Mouse (Mus musculus) thymus, postnatal 4 days (tissue): ENCODE data around the gene Slc25a5.
"Not testable (repeated sequence)": the region's sequence is repeated elsewhere in the genome, so short reads cannot be mapped to it uniquely, and the experiment has no call there.

Experiments used
- DNase-seq: peaks from one replicate; pipeline ENCODE4 v3.0.0; 2021

Slc25a5 gene

GRCm38 (mm10) chrX:36795424-36796162 is at the start of gene Slc25a5:
Gene Slc25a5 (plus strand): TSS chrX:36795651.
- peak; percentile 87 for DNase-seq

GRCm38 (mm10) chrX:36746789-36747188 is 48.7 kb upstream of the Slc25a5 start:
- no peak for DNase-seq

DNA sequence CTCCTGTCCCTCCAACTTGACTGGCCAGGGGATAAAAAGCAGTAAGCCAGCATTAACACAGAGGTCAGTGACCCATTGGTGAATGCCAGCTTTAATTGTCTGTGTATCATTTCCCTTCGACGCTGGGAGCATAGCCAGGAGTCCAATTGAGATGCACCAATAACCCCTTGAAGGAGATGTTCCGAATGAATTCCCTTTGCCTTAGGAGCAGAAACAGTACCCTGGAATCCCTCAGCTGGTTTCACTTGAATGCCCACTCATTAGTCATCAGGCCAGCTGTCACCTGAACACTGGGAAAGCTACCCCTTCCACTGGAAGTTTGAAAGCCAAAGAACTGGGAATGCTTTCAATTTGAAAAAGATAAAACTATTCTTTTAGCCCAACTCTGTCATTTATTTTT is 46.9 kb upstream of the Slc25a5 start:
- no peak for DNase-seq

DNA sequence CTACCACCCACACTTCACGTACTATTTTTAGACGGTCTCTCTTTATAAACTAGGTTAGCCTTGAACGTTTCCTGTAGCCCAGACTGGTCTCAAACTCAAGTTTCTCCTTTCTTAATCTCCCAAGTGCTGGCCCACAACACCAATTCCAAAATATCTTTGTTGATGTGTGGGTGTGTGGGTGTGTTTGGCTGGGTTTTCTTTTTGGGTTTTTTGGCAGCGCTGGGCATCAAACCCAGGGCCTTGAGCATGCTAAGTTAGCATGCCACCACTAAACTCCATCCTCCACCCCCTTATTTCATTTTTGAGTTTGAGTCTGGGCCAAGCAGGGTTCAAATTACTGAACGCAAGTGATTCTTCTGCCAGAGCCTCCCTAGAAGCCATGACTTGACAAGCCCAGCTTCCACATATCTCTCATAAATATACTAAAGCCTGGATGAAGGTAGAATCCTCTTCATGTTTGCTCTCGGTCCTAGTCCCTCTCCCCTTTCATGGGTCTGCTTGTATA is 46.1 kb upstream of the Slc25a5 start:
- no peak for DNase-seq

DNA sequence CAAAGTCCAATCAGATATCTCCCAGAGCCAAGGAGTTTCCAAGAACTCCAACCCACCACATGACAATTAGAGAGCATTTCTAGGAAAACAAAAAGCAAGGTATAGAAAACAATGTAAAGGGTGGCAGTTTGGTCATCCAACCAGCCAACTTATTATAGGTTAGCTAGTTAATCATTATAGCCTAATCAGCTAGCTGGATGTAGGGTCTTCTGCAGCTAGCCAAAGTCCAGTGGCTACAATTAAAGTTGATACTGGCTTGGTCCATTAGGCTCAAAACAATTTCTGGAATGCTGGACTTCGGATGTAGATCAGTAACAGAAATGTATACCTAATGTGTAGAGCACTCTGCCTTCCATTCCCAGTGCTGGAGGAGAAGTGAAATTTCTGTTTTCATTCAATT is 44.9 kb upstream of the Slc25a5 start:
- DNase-seq = no peak

DNA sequence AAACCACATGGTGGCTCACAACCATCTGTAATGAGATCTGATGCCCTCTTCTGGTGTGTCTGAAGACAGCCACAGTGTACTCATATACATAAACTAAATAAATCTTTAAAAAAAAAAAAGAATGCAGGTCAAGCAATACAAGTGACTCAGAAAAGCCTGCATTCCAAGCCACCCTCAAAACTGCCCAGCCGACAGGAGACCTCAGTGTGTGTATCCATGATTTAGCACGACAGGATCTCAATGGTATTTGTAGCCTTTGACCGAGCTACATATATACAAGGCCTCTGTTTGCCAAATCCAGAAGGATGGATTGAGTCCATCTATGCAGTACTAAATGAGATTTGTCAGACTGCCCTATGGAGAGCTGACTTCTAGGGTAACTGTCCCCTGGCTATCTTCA is 42.9 kb upstream of the Slc25a5 start:
- no peak for DNase-seq

DNA sequence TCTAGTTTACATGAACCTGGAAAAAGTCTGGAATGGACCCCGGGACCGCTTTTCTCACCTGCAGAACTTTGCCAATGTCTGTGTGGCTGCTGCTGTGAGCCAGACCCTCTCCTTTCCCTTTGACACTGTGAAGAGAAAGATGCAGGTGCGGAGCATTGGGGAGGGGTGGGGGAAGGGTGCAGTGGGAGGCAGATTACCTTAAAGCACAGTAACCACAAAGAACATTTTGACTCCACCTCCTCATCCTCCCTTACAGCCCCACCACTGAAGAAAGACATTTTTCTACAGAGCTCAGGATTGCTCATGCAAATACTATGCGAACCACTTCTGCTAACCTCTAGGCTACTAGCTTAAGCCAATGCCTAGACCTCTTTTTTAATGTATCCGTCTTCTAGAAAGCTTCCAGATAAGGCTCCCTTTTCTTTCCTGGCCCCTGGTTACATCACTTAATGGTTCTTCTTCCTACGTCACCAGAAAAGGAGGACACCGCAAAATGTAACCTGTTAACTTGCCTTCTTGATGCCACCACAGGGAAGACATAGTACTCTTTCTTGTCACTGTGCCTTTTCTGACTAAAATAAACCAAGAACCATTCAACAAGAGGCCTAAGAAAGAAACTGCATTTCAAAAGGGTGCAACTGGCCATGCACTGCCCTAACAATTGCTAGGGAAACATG is 37.5 kb upstream of the Slc25a5 start:
- DNase-seq = peak; percentile 74

GRCm38 (mm10) chrX:36758566-36758965 is 36.9 kb upstream of the Slc25a5 start:
- no peak for DNase-seq

DNA sequence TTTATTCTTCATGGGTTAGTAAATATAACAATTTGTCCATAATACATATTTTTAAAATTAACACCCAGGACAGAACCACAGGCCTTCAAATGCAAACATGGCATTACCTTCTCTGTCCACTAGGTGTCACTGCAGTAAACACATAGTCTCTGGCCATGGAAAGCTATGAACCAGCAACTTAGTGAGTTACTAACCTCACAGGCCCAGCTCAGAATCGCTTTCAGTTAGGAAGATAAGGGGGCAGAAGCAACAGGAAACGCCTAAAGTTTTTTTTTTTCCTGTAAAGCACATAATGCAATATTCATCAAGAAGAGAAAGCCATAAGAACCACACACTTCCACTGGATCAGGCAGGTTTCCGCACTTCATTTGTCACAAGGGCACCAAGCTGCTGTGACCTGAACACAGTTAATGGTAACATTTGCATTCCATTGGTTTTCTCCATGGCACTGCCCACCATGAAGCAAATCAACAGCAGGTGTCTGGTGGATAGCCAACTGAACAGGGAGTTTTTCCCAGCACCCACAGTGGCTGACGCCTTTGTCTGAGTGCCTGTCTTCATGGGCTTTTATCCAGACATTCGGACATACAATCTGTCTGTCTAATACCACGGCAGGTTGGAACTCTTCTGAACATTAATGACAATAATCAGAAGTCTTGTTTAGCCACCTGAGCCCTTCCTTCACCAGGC is 34.4 kb upstream of the Slc25a5 start:
- DNase-seq = peak; percentile 51

- DNase-seq = no peak
Observed at GRCm38 (mm10) chrX:36762289-36762688, 33.2 kb upstream of the Slc25a5 start.

- DNase-seq = no peak
Observed at GRCm38 (mm10) chrX:36762894-36763293, 32.6 kb upstream of the Slc25a5 start.

GRCm38 (mm10) chrX:36763298-36763933 is 32.0 kb upstream of the Slc25a5 start:
- DNase-seq = no peak

DNA sequence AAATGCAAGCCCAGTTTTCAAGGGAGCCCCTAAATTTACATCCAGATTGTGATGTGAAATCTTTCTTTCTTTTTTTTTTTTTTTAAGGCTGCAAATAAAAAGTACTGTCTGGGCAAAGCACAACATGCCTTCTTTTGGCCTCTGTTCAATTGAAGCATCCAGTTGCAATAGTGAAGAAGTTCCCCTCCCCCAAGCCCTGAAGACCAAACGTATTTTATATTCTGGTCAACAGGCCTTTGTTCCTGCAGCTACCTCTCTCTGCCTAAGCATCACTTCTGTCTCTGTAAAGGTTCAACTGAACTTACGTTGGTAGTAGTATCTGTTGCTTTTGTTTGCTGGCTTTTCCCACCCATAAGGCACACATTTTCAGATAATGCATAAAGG is 31.5 kb upstream of the Slc25a5 start:
- no peak for DNase-seq

GRCm38 (mm10) chrX:36767386-36767785 is 28.1 kb upstream of the Slc25a5 start:
- DNase-seq = no peak

GRCm38 (mm10) chrX:36772591-36772990 is 22.9 kb upstream of the Slc25a5 start:
- no peak for DNase-seq

DNA sequence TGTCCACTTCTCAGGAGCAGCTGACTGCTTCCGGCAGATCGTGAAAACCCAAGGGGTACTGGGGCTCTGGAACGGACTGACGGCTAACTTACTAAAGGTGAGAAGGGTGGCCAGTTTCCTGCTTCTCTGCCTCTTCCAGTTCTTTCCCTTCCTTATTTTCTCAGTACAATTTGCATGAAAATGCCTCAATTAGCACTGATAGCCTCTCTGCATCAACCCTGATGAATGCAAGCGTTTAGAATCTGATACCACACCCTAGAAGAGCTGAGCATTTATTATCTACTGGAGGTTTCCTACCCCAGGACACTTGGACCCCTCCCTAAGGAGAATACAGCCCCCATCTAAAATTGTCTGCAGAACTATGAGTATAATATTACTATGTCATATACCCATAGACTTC is 19.9 kb upstream of the Slc25a5 start:
- no peak for DNase-seq

GRCm38 (mm10) chrX:36777694-36778093 is 17.8 kb upstream of the Slc25a5 start:
- no peak for DNase-seq

GRCm38 (mm10) chrX:36789360-36789759 is 6.1 kb upstream of the Slc25a5 start:
- no peak for DNase-seq

- peak; percentile 15 for DNase-seq
Observed at GRCm38 (mm10) chrX:36794571-36794970, 880 bp upstream of the Slc25a5 start.

DNA sequence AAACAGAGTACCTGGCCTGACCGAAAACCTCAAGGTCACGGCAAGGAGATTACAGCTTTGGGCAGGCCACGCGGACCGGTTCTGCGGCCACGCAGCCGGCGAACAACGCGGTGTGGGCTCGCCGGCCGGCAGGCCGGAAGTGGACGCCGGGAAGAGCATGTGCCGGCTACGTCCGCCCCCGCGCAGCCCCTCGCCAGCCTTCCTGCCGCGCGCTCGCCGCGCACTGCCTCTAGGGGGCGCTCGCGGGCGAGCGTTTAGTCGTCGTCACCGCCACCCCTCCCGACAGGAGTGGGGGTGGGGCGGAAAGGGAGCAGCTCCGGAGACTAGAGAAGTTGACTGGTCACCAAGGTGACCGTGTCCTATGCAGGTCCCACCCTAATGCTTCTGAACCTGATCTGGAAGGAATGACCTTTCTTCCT is 721 bp downstream of the Slc25a5 start:
- peak; percentile 90 for DNase-seq

- DNase-seq = not testable (repeated sequence)
Observed at GRCm38 (mm10) chrX:36796734-36797133, 1.3 kb downstream of the Slc25a5 start.

GRCm38 (mm10) chrX:36799131-36799879 is 3.9 kb downstream of the Slc25a5 start:
- no peak for DNase-seq
